Mouse (Mus musculus) stomach, postnatal 0 days (tissue): ENCODE measurements at regions not wholly inside any gene's neighbourhood (a gene's known extent, or its start where the extent isn't known, plus 50 kb on each side); places are given as distances from the start of the nearest gene placed in this dataset.

Experiments
- ATAC-seq: fragments of 200-750 bp; cut with Nextera tagmentation; 2 replicates; pipeline ENCODE4 v1.8.0; 2017; ENCODE audit not compliant: low FRiP score, low TSS enrichment
- DNase-seq: peaks from one replicate; pipeline ENCODE4 v3.0.0-alpha.2; 2016; ENCODE audit warnings: low spot score
- H3K27ac ChIP-seq: fragments of 300-500 bp; sonication (generic); replicated peaks from 2 replicates; pipeline ENCODE4 v1.5.1; 2014; ENCODE audit warnings: mild to moderate bottlenecking, control low read depth
- H3K27me3 ChIP-seq: fragments of 300-500 bp; sonication (generic); 2 replicates; pipeline ENCODE4 v1.6.1; 2014; ENCODE audit warnings: low read length; ENCODE audit not compliant: control insufficient read depth, insufficient read depth
- H3K36me3 ChIP-seq: fragments of 300-500 bp; sonication (generic); 2 replicates; pipeline ENCODE4 v1.6.1; 2014; ENCODE audit warnings: low read length, mixed read lengths; ENCODE audit not compliant: control insufficient read depth, insufficient read depth
- H3K4me1 ChIP-seq: fragments of 300-500 bp; sonication (generic); replicated peaks from 2 replicates; pipeline ENCODE4 v1.6.1; 2014; ENCODE audit warnings: antibody characterized with exemption; ENCODE audit not compliant: control insufficient read depth, insufficient read depth
- H3K4me2 ChIP-seq: fragments of 300-500 bp; sonication (generic); replicated peaks from 2 replicates; pipeline ENCODE4 v1.6.1; 2014; ENCODE audit warnings: low read depth, mild to moderate bottlenecking, control low read depth, moderate library complexity
- H3K4me3 ChIP-seq: fragments of 300-500 bp; sonication (generic); 2 replicates; pipeline ENCODE4 v1.5.1; 2014; ENCODE audit warnings: low read depth, low read length, control low read depth
- H3K9ac ChIP-seq: fragments of 300-500 bp; sonication (generic); 2 replicates; pipeline ENCODE4 v1.6.1; 2014; ENCODE audit warnings: mild to moderate bottlenecking, low read length, control low read depth, mixed read lengths
- H3K9me3 ChIP-seq: fragments of 300-500 bp; sonication (generic); 2 replicates; pipeline ENCODE4 v1.6.1; 2016; ENCODE audit warnings: low read length; ENCODE audit not compliant: control insufficient read depth
- CTCF ChIP-seq: IDR thresholded peaks from 2 replicates; pipeline ENCODE4 v1.5.1; 2016; ENCODE audit warnings: antibody characterized with exemption, low read depth, mild to moderate bottlenecking, moderate library complexity
- EP300 ChIP-seq: optimal IDR thresholded peaks from 2 replicates; pipeline ENCODE3; 2016; ENCODE audit warnings: antibody characterized with exemption
- WGBS: fragments of 180-500 bp; shearing (Covaris S2); extraction: QIAGEN DNeasy Blood & Tissue Kit; methylation state at CpG from one replicate; pipeline ENCODE4 v1.1.7; 2014; 5-methylcytosine and 5-hydroxymethylcytosine counted together

DNA sequence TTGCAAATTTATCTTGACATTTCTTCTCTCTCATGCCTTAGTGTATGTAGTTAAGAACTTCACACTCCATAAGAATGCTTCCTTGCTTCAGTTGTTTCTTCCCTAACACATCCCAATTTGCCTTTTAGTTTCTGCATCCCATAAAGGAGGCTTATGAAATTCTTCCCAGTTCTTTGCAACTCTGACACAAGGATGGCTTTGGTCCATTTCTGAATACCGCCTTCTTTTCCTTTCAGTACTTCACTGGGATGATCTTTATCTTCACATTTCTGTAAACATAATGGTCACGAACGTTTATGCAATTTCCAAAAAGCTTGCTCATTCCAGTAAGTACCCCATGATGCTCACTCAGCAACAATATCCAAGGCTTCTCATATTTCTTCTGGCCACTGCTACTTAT is 994.5 kb upstream of the Fbxo33 start:
- 50% methylated on average over 3 of the region's 3 CpGs for WGBS
- no peak overlapping the region for H3K4me2 ChIP-seq
- H3K27me3 ChIP-seq = no peaks in the 10 kb centered on the region
- H3K27ac ChIP-seq = no peak overlapping the region
- H3K4me1 ChIP-seq = no peaks in the 10 kb centered on the region
- H3K36me3 ChIP-seq = no peaks in the 10 kb centered on the region
- H3K9ac ChIP-seq = no peak overlapping the region
- no peak for TF ChIP-seq CTCF
- TF ChIP-seq EP300 = no peak
- DNase-seq (no peak), ATAC-seq (no peak)
- no peak overlapping the region for H3K4me3 ChIP-seq
- no peaks in the 10 kb centered on the region for H3K9me3 ChIP-seq

DNA sequence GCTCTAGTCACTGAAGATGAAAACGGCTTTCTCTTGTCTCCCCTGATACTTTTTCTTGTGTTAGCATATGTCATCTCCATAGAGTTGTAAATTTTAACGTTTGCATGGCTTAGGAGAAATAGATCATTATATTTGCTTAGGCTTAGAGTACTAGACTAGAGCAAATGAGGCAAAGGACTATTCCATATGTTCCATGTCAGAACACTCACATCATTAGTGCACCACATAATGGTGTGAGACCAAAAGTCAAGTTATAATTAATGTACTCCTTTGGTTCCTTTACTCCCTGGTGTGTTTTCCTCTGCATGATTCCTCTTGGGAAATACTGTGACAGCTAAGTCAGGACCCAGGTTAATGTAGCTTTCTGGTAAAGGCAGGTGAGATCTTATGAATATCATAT is 956.2 kb upstream of the Fbxo33 start:
- no peaks in the 10 kb centered on the region for H3K4me1 ChIP-seq
- no peak overlapping the region for H3K4me2 ChIP-seq
- no peak overlapping the region for H3K9ac ChIP-seq
- H3K36me3 ChIP-seq = no peaks in the 10 kb centered on the region
- no peak overlapping the region for H3K27ac ChIP-seq
- no peaks in the 10 kb centered on the region for H3K9me3 ChIP-seq
- DNase-seq = no peak
- no peaks in the 10 kb centered on the region for H3K27me3 ChIP-seq
- 47% methylated on average over 2 of the region's 2 CpGs for WGBS
- TF ChIP-seq CTCF (no peak), EP300 (no peak)
- no peak for ATAC-seq
- H3K4me3 ChIP-seq = no peak overlapping the region

DNA sequence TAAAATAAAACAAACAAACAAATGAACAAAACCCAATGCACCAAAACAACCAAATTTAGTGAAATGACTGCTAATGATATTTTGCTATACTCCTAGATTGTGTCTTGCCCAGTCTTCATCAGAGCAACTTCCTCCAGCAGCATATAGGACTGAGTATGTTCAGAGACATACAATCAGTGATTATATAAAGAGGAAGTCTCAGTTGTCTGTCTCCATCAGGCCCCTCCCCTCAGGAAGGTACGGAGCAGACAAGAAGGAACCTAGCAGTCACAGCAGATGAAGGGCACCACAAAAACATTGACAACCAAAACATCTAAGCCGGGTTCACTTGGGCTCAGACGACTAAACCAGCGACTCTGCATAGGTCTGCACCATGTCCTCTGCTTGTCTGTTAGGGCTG is 930.7 kb upstream of the Fbxo33 start:
- H3K4me1 ChIP-seq = no peaks in the 10 kb centered on the region
- TF ChIP-seq EP300 (no peak), CTCF (no peak)
- 77% methylated on average over 4 of the region's 4 CpGs for WGBS

DNA sequence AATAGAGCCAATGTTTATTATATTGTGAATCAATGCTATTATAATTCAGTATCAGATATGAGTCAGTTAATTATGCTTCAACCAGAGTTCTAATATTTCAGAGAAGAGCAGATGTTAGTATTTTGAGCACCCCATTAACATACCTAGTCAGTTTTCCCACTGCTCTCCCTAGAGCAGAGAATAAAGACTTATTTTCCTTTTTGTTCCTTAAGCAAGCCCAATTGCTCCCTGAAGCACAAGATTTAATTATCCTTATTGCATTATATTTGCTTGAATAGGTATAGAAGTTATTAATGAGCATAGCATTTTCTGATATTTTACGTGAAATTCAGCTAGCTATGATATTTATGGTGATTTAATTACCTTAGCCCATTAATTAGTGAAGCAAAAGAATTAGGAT is 927.8 kb upstream of the Fbxo33 start:
- Histone ChIP-seq H3K36me3 (no peaks in the 10 kb centered on the region), H3K4me2 (no peak overlapping the region), H3K27me3 (no peaks in the 10 kb centered on the region), H3K27ac (no peak overlapping the region), H3K4me3 (no peak overlapping the region), H3K9ac (no peak overlapping the region), H3K9me3 (no peaks in the 10 kb centered on the region), H3K4me1 (no peaks in the 10 kb centered on the region)
- WGBS = 62% methylated on average over 1 of the region's 1 CpGs
- TF ChIP-seq EP300 (no peak), CTCF (no peak)
- DNase-seq (no peak), ATAC-seq (no peak)

More for the DNA sequence above, 930.7 kb upstream of the Fbxo33 start:
- Histone ChIP-seq H3K9me3 (no peaks in the 10 kb centered on the region), H3K27me3 (no peaks in the 10 kb centered on the region), H3K4me2 (no peak overlapping the region), H3K27ac (no peak overlapping the region), H3K4me3 (no peak overlapping the region), H3K36me3 (no peaks in the 10 kb centered on the region), H3K9ac (no peak overlapping the region)
- ATAC-seq (no peak), DNase-seq (no peak)
